Mouse (Mus musculus) mesoderm, embryonic 11.5 days (tissue): ENCODE data around the gene Bcdin3d.

Experiments used
- DNase-seq: peaks from one replicate; pipeline ENCODE4 v3.0.0-alpha.2; 2012; ENCODE audit warnings: low read depth, low spot score

The Bcdin3d gene

DNA sequence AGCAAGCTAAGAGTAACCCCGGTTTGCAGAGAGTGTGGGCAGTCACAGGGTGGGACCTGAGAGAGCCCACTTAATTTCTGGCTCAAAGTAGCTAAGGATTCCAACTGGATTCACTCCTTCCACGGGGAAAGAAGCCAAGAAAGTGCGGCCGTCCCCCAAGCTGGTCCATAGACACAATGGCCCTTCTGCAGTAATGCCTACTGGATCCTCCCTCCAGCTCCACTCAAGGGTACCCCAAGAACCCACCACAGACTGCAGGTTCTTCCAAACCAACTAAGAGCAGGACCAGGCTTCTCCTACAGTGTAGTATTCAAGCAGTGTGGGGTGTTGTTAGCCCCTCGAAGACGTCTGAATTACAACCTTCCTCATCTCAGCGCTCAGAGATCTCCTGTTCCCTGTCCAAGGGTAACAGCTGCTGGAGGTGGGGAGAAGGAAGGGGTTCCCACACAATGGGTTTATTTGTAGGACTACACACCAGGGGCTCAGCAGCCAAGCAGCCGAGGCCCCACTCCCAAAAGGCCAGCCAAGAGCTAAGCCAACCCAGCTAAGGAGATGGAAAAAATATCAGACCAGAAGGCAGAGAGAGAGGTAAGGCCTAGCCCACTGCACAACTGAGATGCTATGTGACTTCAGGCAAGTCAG is 33.6 kb downstream of the Bcdin3d start:
- DNase-seq: no peak

- peak; percentile 63 for DNase-seq
Observed at GRCm38 (mm10) chr15:99440112-99440815, 34.3 kb downstream of the Bcdin3d start.

DNA sequence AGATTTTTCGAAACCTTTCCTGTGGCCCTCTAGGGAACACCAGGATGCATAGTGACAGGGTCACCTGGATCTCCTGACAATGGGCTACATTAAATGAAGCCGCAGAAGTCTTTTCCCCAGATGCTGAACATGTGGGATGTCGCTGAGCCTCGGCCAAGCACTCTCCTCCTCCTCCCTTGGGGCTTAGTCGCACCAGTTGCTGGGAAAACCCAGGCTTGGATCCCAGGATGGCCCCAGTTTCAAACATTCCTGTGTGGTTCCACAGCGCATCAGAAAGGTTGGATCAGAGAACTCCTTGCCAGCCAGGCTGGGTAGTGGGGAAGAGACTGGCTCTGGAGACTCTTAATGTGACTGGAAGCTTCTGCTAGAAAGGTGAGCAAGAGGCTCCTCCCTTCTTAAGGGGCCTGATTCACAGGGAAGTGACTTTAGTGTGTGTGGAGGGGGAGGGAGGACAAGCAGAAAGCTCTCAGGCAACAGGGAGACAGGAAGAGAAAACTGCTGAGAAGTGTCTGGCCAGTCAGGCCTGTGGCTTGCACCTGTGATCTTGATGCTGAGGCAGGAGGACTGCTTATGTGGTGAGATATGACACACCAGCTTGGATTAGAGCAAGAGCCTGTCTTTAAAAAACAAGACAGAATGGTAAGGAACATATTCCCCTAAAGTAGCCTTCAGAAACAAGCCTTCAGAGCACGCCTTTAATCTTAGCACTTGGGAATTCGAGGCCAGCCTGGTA is 35.4 kb downstream of the Bcdin3d start:
- no peak for DNase-seq

GRCm38 (mm10) chr15:99433913-99434312 is 40.6 kb downstream of the Bcdin3d start:
- DNase-seq: no peak

DNA sequence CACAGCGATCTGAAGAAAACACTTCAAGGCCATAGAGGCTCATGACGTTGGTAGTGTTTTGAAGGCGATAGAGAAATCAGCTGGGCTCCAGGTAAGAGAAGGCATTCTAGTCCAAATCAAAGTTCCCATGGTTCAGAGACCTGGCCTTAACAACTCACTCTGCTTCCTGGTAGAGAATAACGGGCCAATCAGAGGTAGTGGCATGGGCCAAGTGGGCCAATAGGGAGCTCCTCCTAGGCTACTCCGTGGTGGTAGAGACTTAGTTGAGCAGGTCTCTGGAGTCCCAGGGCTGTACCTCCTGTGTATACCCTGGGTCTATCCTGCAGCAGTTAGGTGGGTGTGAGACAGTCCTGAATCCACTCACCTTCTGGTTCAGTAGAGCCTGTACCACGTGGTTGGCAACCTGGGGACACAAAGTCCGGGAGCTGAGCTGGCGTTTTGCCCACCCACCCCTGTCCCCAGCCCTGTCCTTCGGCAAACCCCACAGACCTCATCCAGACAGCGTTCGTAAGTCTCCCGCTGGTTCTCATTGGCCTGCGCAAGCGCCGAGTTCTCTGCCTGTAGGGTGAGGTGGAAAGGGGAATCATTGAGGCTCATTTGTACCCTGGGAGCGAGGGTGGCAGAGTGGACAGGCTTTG is 41.3 kb downstream of the Bcdin3d start:
- no peak for DNase-seq

DNA sequence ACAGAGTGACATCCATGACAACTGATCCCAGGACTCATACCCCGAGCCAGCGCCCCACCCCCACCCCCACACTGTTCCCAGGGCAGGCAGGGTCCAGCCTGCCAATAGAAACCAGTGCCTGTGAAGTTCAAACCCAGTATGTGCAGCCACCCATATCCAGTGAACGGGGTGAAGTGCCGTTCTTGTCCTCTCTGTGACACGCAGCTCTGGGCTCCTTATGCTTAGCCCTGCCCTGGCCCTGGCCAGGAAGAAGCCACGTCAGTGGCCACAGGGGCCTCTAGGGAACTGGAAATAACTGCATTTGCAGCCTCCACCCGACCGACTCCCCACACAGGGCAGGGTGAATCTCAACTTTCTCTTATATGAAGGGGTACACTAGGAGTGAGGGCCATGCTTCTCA is 42.6 kb downstream of the Bcdin3d start:
- no peak for DNase-seq

DNA sequence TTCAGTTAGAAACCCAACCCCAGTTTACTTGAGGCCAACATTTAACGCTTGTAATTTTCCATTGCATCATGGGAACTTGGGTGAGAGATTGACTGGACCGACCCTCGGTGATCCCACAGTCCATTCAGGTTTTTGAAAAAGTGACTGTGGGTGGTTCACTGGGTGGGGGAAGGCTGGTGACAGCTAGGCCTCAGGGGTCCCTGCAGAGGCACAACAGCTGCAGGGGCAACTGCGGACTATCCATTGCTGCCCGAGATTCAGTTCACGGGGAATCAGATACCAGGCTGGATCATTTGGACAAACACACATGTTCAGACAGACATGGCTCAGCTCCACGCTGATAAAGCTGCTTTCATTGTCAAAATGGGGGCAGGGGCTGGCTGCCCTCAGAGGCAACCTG is 43.0 kb downstream of the Bcdin3d start:
- no peak for DNase-seq

- DNase-seq: no peak
Observed at GRCm38 (mm10) chr15:99431063-99431462, 43.5 kb downstream of the Bcdin3d start.

GRCm38 (mm10) chr15:99430394-99430793 is 44.1 kb downstream of the Bcdin3d start:
- no peak for DNase-seq

DNA sequence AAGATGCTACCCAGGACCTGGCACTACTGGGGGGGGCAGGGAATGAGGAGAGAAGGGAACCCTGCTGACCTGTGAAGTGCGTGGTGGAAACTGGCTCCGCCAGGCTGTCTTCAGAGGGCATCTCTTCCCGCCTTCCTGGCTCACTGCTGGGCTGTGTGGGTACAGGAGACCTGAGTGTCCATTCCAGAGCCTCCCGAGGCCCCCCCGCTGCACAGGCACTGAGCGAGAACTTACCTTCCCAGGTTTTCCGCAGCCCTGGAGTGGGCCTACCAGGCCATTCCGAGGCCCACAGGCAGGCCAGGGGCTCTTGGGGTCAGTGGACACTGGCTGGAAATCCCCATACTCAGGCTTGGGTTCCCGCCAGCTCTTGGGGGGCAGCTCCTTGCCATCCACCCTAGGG is 50.6 kb downstream of the Bcdin3d start:
- no peak for DNase-seq

DNA sequence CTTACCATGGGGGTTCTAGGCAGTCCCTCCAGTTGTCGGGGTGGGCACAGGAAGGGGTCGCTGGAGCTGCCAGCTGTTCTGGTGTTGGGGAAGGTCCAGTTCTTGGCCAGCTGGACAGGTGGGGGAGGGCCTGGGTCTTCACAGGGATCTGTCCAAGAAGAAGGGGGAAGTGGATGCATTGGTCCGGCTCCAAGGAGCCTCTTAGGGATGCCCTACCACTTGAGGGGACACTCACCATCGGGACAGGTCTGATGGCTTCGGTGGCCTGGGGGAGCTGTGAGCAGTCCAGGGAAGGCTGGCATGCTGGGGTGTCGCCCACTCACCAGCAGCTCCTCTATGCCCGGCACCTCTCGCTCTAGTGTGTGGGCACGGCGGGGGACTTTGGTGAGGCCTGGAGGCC is 51.4 kb downstream of the Bcdin3d start:
- no peak for DNase-seq

DNA sequence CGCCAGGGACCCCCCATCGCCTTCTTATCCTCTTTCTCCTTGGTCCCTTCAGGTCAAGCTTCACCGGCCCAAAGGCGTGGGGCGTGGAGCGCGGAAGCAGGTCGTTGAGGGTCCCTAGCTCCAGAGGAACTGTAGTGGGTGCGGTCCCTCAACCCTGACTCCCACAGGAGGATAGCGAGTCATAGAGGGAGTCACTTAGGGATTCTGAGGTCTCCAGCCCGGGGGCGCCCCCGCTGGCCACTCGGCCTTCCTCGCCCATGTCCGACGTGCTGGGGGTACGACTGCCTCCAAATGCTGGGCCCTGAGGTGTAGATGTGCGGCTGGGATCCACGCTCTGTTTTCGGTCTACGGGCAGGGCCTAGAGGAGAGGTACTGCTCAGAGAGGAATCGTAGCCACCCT is 52.0 kb downstream of the Bcdin3d start:
- no peak for DNase-seq

DNA sequence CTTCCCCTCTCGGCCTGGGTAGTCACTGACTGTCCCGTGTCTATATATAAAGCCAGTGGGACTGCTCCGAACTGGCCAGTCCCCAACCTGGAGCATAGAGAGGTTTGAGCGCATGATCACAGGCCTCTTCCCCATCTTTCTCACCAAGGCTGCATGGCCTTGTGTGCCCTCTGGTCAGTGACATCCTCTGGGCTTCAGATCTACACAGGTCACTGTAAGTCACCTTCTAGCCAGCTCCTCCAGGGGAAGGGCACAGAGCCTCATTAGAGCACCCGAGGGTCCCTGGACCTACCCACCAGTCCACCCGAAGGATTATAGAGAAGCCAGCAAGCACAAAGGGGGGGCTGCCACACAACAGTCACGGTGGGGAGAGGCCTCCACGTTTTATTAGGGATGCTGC is 52.9 kb downstream of the Bcdin3d start:
- no peak for DNase-seq

GRCm38 (mm10) chr15:99421152-99421551 is 53.4 kb downstream of the Bcdin3d start:
- DNase-seq: no peak

- peak; percentile 84 for DNase-seq
Observed at GRCm38 (mm10) chr15:99420521-99421014, 54.0 kb downstream of the Bcdin3d start.

GRCm38 (mm10) chr15:99420101-99420500 is 54.4 kb downstream of the Bcdin3d start:
- DNase-seq: no peak
